In genomic region chr15:86094324-86095121, GRCm38 (mm10) we compare ENCODE assay signal across 18 mouse cellular contexts. TPM values are rescaled to one million over a fixed set of nuclear protein-coding genes. Genes with fewer than 3 reads are reported as not detected.
DNase-seq lines count a peak whose midpoint lies in the region; ATAC-seq and TF ChIP-seq lines count a peak whose summit lies in the region.
"Had no signal": no experiment of that assay in that cellular context is flagged by ENCODE, and none has a peak within 500 bp of the region (broad histone marks: within the 10 kb centered on the region; RNA-seq: fewer than 3 reads in every experiment).

No protein-coding gene starts in this region.

- H3K27ac ChIP-seq in bone marrow, adult 2 months (ENCODE audit: control insufficient read depth, insufficient read depth, low read depth, low read length, poor library complexity) = peak overlapping the region; percentile 50
- H3K27ac ChIP-seq in stomach, postnatal 0 days (replicated peaks) = peak overlapping the region; percentile 58
- H3K27ac ChIP-seq: midbrain, embryonic 15.5 days had no signal

- H3K4me3 ChIP-seq in bone marrow, adult 2 months (replicated peaks; ENCODE audit: control insufficient read depth, low read depth, low read length) = no peak overlapping the region
- H3K4me3 ChIP-seq in stomach, postnatal 0 days (ENCODE audit: low read depth, low read length) = no peak overlapping the region
- H3K4me3 ChIP-seq: heart, embryonic 12.5 days; midbrain, embryonic 15.5 days had no signal

- TF ChIP-seq EP300 in stomach, postnatal 0 days (optimal IDR thresholded peaks at IDR 0.05) = no peak

- no peaks in the 10 kb centered on the region for H3K9me3 ChIP-seq in stomach, postnatal 0 days (ENCODE audit: control insufficient read depth, low read length)
- H3K9me3 ChIP-seq: G1E; heart, embryonic 12.5 days; midbrain, embryonic 15.5 days had no signal

- H3K9ac ChIP-seq in stomach, postnatal 0 days (ENCODE audit: low read length) = peak overlapping the region; percentile 27; the same call in 1 of the 2 replicates
- H3K9ac ChIP-seq: heart, embryonic 12.5 days; midbrain, embryonic 15.5 days had no signal

- DNase-seq in heart, adult 11 months = peak; percentile 96
- no peak for DNase-seq in heart, adult 9 months (ENCODE audit: low spot score in 2 of 2)
- peak; percentile 73 for DNase-seq in A20 (ENCODE audit: low read depth, low spot score)
- no peak for DNase-seq in stomach, postnatal 0 days (ENCODE audit: low spot score)
- DNase-seq in cerebellum, postnatal 14 days = no peak
- no peak for DNase-seq in embryo, embryonic 10.5 days (ENCODE audit: low spot score)
- DNase-seq in urinary bladder, adult 2 months (ENCODE audit: low spot score) = no peak
- DNase-seq: adrenal gland, postnatal 25 days; cerebellum, adult 9-10 months; kidney, postnatal 14 days; right cerebral cortex, postnatal 25 days had no signal

- no peaks in the 10 kb centered on the region for H3K27me3 ChIP-seq in stomach, postnatal 0 days (ENCODE audit: control insufficient read depth, insufficient read depth, low read length)
- H3K27me3 ChIP-seq: heart, embryonic 12.5 days; midbrain, embryonic 15.5 days had no signal

- TF ChIP-seq CTCF in bone marrow, adult 2 months (IDR thresholded peaks at IDR 0.05; ENCODE audit: control insufficient read depth, insufficient read depth, low read length) = no peak
- no peak for TF ChIP-seq CTCF in stomach, postnatal 0 days (IDR thresholded peaks at IDR 0.05; ENCODE audit: low read depth)

- H3K4me1 ChIP-seq in bone marrow, adult 2 months (ENCODE audit: control insufficient read depth, insufficient read depth, low read length) = no peaks in the 10 kb centered on the region; the same call in 1 of the 2 replicates
- H3K4me1 ChIP-seq in stomach, postnatal 0 days (replicated peaks; ENCODE audit: control insufficient read depth, insufficient read depth) = peaks cover 12% of the 10 kb centered on the region

- no peak overlapping the region for H3K4me2 ChIP-seq in stomach, postnatal 0 days (replicated peaks; ENCODE audit: low read depth)
- H3K4me2 ChIP-seq: heart, embryonic 12.5 days; midbrain, embryonic 15.5 days had no signal

- H3K36me3 ChIP-seq in stomach, postnatal 0 days (ENCODE audit: control insufficient read depth, insufficient read depth, low read length) = no peaks in the 10 kb centered on the region
- H3K36me3 ChIP-seq: midbrain, embryonic 15.5 days had no signal

- no peak for ATAC-seq in stomach, postnatal 0 days (ENCODE audit: low FRiP score, low TSS enrichment)
- ATAC-seq: forebrain, embryonic 14.5 days; intestine, postnatal 0 days; lung, postnatal 0 days; midbrain, embryonic 15.5 days had no signal

- WGBS in bone marrow, adult 2 months = 64% methylated on average over 10 of the region's 10 CpGs
- 67% methylated on average over 10 of the region's 10 CpGs for WGBS in stomach, postnatal 0 days

- no peak for TF ChIP-seq POLR2A in bone marrow, adult 2 months (IDR thresholded peaks at IDR 0.05; ENCODE audit: borderline replicate concordance, control insufficient read depth, low read depth, low read length)

RNA-seq across cellular contexts. Expression of gene Gramd4, which starts 37.0 kb away (rescaled TPM):
- 14.1 and 20.7 TPM in 2 replicates for polyA plus RNA-seq in bone marrow, adult 2 months (2011; ENCODE audit: insufficient read depth, insufficient read length, low replicate concordance, missing spikeins)
- 11.1 and 11.4 TPM in 2 replicates for polyA plus RNA-seq in stomach, postnatal 0 days (2015; fragmentation: Nextera tagmentation; extraction: Ambion mirVana)
- 13.2 and 17.5 TPM in 2 replicates for polyA plus RNA-seq in urinary bladder, adult 2 months (2012; rRNA removed)

Comparison
In these comparisons a context has a peak if more than half of its experiments do, and no peak if none do; other contexts are left out.
1. DNase-seq: peak in heart, adult 11 months (single experiment) and A20 (single experiment); none in heart, adult 9 months (0 of 2), stomach, postnatal 0 days (single experiment), cerebellum, postnatal 14 days (0 of 2), embryo, embryonic 10.5 days (single experiment) and urinary bladder, adult 2 months (single experiment).